Mouse (Mus musculus): ENCODE measurements around the gene Fam78a.

DNA sequence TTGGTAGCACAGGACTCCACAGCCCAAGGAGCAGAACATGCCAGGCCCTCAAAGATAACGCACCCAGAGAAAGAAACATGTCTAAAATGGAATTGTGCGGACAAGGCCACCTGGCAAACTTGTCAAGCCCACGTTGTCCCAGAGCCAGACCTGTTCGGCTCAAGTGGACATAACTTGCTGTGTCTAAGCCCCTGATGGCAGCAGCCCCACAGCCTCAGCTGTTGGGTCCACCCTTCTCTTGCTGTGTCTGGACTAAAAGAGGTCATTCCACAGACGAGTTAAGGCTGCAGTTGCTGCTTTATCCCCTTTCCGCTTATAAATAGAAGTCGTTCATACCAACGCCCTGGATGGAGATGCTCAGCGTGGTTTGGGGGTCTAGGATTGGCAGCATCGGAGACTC lies 28.1 kb downstream of the Fam78a start:
- no peak for TF ChIP-seq CTCF (IDR thresholded peaks at IDR 0.05; ENCODE audit: borderline replicate concordance, control insufficient read depth, extremely low read depth, insufficient read depth, low read length, poor library complexity)
- TF ChIP-seq POLR2A (IDR thresholded peaks at IDR 0.05; ENCODE audit: control insufficient read depth, extremely low read depth, insufficient read depth, low read length, poor library complexity), result no peak
